Mouse (Mus musculus): Measurements from ENCODE around the gene Meiob. TPM values are rescaled to one million over a fixed set of nuclear protein-coding genes. Genes with fewer than 3 reads are reported as not detected.

Gene Meiob
- polyA plus RNA-seq, 1 experiment: not detected

GRCm38 (mm10) chr17:24775173-24775572, 28.9 kb upstream of the Meiob start:
- 80% methylated on average over 8 of the region's 8 CpGs for WGBS
- TF ChIP-seq POLR2A (IDR thresholded peaks at IDR 0.05; ENCODE audit: borderline replicate concordance, insufficient read depth, low read length) (no peak), CTCF (IDR thresholded peaks at IDR 0.05; ENCODE audit: borderline replicate concordance, insufficient read depth, low read depth, low read length) (no peak)
- no peak overlapping the region for H3K4me3 ChIP-seq (replicated peaks; ENCODE audit: insufficient read depth, low read depth, low read length)

DNA sequence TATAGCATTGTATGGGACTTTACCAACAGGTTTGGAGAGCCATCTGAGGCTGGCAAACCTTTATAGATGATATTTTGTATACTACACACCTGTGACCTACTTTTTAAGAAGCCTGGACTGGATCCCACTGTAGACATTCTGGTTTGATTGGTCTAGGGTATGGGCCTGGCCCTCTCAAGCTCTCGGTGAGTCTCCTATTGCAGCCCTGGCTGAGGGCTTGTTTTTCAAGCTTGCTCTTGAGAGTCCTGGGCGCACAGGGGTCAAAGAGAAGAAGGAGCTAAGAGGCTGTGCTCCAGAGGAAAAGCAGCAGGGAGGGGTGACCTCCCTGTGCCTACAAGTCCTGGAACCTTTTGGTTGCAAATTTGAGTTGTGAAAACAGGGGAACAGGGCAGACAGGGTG, 27.0 kb upstream of the Meiob start:
- TF ChIP-seq CTCF (IDR thresholded peaks at IDR 0.05; ENCODE audit: borderline replicate concordance, insufficient read depth, low read depth, low read length) (no peak), POLR2A (IDR thresholded peaks at IDR 0.05; ENCODE audit: borderline replicate concordance, insufficient read depth, low read length) (no peak)
- Histone ChIP-seq H3K4me1 (ENCODE audit: control insufficient read depth, insufficient read depth, low read length) (no peaks in the 10 kb centered on the region), H3K27me3 (ENCODE audit: control insufficient read depth, insufficient read depth, low read length) (no peaks in the 10 kb centered on the region), H3K4me3 (replicated peaks; ENCODE audit: insufficient read depth, low read depth, low read length) (no peak overlapping the region), H3K27ac (ENCODE audit: insufficient read depth, low read length) (no peak overlapping the region)
- DNase-seq: no peak
- 64% methylated on average over 2 of the region's 2 CpGs for WGBS

More at GRCm38 (mm10) chr17:24775173-24775572, 28.9 kb upstream of the Meiob start:
- DNase-seq: no peak
- Histone ChIP-seq H3K27ac (ENCODE audit: insufficient read depth, low read length) (no peak overlapping the region), H3K4me1 (ENCODE audit: control insufficient read depth, insufficient read depth, low read length) (no peaks in the 10 kb centered on the region), H3K27me3 (ENCODE audit: control insufficient read depth, insufficient read depth, low read length) (no peaks in the 10 kb centered on the region)

DNA sequence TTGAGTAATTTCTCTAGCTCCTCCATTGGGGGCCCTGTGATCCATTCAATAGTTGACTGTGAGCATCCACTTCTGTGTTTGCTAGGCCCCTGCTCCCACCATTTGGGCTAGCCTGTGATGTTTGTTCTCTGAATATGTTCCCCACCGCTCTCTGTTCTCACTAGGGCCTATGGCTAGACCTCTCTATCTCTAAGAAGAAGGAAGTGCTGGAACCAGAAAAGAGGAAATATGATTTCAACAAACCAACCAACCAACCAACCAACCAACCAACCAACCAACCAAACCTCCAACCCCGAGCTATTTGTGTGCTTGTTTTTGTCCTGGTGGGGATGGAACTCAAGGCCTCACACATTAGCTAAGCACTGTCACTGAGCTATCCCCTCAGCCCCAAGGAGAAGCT, 23.3 kb upstream of the Meiob start:
- H3K27me3 ChIP-seq (ENCODE audit: control insufficient read depth, insufficient read depth, low read length): no peaks in the 10 kb centered on the region
- 81% methylated on average over 2 of the region's 2 CpGs for WGBS
- no peak overlapping the region for H3K4me3 ChIP-seq (replicated peaks; ENCODE audit: insufficient read depth, low read depth, low read length)
- TF ChIP-seq CTCF (IDR thresholded peaks at IDR 0.05; ENCODE audit: borderline replicate concordance, insufficient read depth, low read depth, low read length) (no peak), POLR2A (IDR thresholded peaks at IDR 0.05; ENCODE audit: borderline replicate concordance, insufficient read depth, low read length) (no peak)
- no peak for DNase-seq
- H3K4me1 ChIP-seq (ENCODE audit: control insufficient read depth, insufficient read depth, low read length): no peaks in the 10 kb centered on the region
- H3K27ac ChIP-seq (ENCODE audit: insufficient read depth, low read length): no peak overlapping the region

DNA sequence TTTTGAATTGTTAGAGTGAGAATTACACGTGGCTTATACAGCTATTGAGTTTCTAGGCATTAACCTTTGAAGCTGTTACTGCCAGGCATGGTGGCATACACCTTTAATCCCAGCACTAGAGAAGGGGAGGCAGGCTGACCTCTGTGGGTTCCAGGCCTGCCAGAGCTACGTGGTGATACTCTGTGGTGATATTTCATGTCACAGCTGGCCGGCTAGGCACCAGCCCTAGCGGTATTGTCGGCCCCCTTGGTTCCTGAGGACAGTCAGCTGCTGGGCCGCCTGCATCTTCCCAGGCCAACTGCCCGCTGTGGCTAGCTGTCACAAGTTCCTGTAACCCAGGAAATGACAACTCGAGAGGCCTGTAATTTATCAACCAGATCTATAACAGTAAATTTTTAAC, 11.9 kb upstream of the Meiob start:
- Histone ChIP-seq H3K4me3 (replicated peaks; ENCODE audit: insufficient read depth, low read depth, low read length) (no peak overlapping the region), H3K4me1 (ENCODE audit: control insufficient read depth, insufficient read depth, low read length) (no peaks in the 10 kb centered on the region), H3K27ac (ENCODE audit: insufficient read depth, low read length) (no peak overlapping the region), H3K27me3 (ENCODE audit: control insufficient read depth, insufficient read depth, low read length) (no peaks in the 10 kb centered on the region)
- TF ChIP-seq POLR2A (IDR thresholded peaks at IDR 0.05; ENCODE audit: borderline replicate concordance, insufficient read depth, low read length) (no peak), CTCF (IDR thresholded peaks at IDR 0.05; ENCODE audit: borderline replicate concordance, insufficient read depth, low read depth, low read length) (no peak)
- 69% methylated on average over 8 of the region's 8 CpGs for WGBS
- DNase-seq: no peak

DNA sequence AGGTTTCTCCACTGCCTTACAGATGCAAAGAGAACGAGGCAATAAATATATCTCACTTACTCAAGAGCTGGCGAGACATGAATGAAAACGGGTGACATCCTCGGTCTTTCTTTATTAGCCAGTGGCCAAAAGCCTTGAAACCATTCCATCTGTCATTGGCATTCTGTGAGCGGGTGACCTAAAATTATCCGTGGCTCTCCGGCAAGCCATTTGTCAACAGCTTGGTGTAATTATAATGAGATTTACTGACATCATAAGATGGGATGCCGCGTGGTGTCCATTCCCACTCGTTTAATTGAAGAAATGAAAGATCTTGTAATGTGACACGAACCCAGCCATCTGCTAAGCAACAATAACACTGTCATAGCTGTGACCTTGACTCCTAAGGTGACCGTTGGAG, 9.3 kb upstream of the Meiob start:
- Histone ChIP-seq H3K27ac (ENCODE audit: insufficient read depth, low read length) (no peak overlapping the region), H3K27me3 (ENCODE audit: control insufficient read depth, insufficient read depth, low read length) (no peaks in the 10 kb centered on the region; the same call in 1 of the 2 replicates), H3K4me1 (ENCODE audit: control insufficient read depth, insufficient read depth, low read length) (no peaks in the 10 kb centered on the region), H3K4me3 (replicated peaks; ENCODE audit: insufficient read depth, low read depth, low read length) (no peak overlapping the region)
- peak in 1 of 2 experiments; percentile 22 for DNase-seq
- TF ChIP-seq POLR2A (IDR thresholded peaks at IDR 0.05; ENCODE audit: borderline replicate concordance, insufficient read depth, low read length) (no peak), CTCF (IDR thresholded peaks at IDR 0.05; ENCODE audit: borderline replicate concordance, insufficient read depth, low read depth, low read length) (no peak)
- 49% methylated on average over 12 of the region's 12 CpGs for WGBS

DNA sequence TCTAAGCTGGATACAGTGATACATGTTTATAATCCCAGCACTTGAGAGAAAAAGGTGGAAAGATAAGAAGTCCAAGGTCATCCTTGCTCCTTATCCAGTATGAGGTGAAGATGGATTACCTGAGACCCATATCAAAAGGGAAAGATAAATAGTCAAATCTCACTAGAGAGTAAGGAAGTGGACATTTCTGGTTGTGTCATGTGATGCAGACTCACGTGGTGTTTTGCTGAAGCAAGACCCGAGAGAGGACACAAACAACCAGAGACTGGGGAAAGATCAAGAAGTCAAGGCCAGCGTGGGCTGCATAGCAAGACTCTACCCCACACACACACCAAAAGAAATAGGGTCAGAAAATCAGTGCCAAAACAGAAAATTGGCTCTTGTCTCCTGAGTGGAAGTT, 7.1 kb upstream of the Meiob start:
- no peaks in the 10 kb centered on the region; the same call in 1 of the 2 replicates for H3K27me3 ChIP-seq (ENCODE audit: control insufficient read depth, insufficient read depth, low read length)
- 68% methylated on average over 3 of the region's 3 CpGs for WGBS
- no peaks in the 10 kb centered on the region for H3K4me1 ChIP-seq (ENCODE audit: control insufficient read depth, insufficient read depth, low read length)
- no peak for DNase-seq
- no peak for TF ChIP-seq CTCF (IDR thresholded peaks at IDR 0.05; ENCODE audit: borderline replicate concordance, insufficient read depth, low read depth, low read length)
- TF ChIP-seq POLR2A (IDR thresholded peaks at IDR 0.05; ENCODE audit: borderline replicate concordance, insufficient read depth, low read length): no peak
- no peak overlapping the region for H3K4me3 ChIP-seq (replicated peaks; ENCODE audit: insufficient read depth, low read depth, low read length)
- no peak overlapping the region for H3K27ac ChIP-seq (ENCODE audit: insufficient read depth, low read length)

GRCm38 (mm10) chr17:24798229-24798628, 5.9 kb upstream of the Meiob start:
- no peaks in the 10 kb centered on the region; the same call in 1 of the 2 replicates for H3K27me3 ChIP-seq (ENCODE audit: control insufficient read depth, insufficient read depth, low read length)
- no peak for DNase-seq
- TF ChIP-seq POLR2A (IDR thresholded peaks at IDR 0.05; ENCODE audit: borderline replicate concordance, insufficient read depth, low read length) (no peak), CTCF (IDR thresholded peaks at IDR 0.05; ENCODE audit: borderline replicate concordance, insufficient read depth, low read depth, low read length) (no peak)
- no peak overlapping the region for H3K27ac ChIP-seq (ENCODE audit: insufficient read depth, low read length)
- no peaks in the 10 kb centered on the region for H3K4me1 ChIP-seq (ENCODE audit: control insufficient read depth, insufficient read depth, low read length)
- no peak overlapping the region for H3K4me3 ChIP-seq (replicated peaks; ENCODE audit: insufficient read depth, low read depth, low read length)
- 60% methylated on average over 9 of the region's 9 CpGs for WGBS

DNA sequence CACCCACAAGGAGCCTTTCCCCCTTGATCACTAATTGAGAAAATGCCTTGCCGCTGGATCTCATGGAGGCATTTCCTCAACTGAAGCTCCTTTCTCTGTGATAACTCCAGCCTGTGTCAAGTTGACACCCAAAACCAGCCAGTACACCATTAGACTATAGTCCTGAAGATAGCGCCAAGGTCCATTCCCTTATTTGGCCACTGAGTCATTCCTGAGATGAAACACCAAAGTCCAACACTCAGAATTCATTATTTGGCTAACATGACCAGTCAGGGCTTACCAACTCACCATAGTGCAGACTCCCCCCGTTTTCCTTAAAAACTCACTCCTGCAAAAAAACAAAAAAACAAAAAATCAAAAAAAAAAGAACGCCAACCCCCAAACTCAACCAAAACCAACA, 4.6 kb upstream of the Meiob start:
- Histone ChIP-seq H3K4me3 (replicated peaks; ENCODE audit: insufficient read depth, low read depth, low read length) (no peak overlapping the region), H3K27ac (ENCODE audit: insufficient read depth, low read length) (no peak overlapping the region), H3K4me1 (ENCODE audit: control insufficient read depth, insufficient read depth, low read length) (no peaks in the 10 kb centered on the region), H3K27me3 (ENCODE audit: control insufficient read depth, insufficient read depth, low read length) (no peaks in the 10 kb centered on the region; the same call in 1 of the 2 replicates)
- TF ChIP-seq POLR2A (IDR thresholded peaks at IDR 0.05; ENCODE audit: borderline replicate concordance, insufficient read depth, low read length) (no peak), CTCF (IDR thresholded peaks at IDR 0.05; ENCODE audit: borderline replicate concordance, insufficient read depth, low read depth, low read length) (no peak)
- 90% methylated on average over 4 of the region's 4 CpGs for WGBS
- no peak for DNase-seq
